In the genomic region with DNA sequence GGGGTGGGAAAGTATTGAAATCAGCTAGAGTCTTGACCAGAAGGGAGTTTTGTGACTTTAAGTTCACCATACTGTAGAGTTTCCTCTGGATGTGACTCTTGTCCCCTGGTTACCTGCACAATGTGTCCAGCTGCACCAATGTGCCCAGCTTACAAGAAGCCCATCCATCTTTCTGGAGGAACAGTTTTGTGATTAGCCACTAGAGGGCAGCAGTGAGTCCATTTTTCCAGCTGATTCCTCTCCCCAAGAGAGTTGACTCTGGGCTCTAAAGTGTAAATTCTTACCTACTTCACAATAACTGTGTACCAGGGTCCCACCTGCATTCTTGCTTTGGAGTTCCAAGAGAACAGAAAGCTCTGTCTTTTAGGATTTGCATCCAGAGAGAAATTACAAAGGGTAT, we compare ENCODE assay signal across 8 mouse cellular contexts.
DNase-seq lines count a peak whose midpoint lies in the region; ATAC-seq and TF ChIP-seq lines count a peak whose summit lies in the region.

No protein-coding gene starts in this region.

- TF ChIP-seq POLR2A in limb, embryonic 14.5 days (IDR thresholded peaks at IDR 0.05; ENCODE audit: borderline replicate concordance, extremely low read depth, insufficient read depth, insufficient read length): no peak

- H3K27ac ChIP-seq in neural tube, embryonic 15.5 days (replicated peaks): no peak overlapping the region
- no peak overlapping the region for H3K27ac ChIP-seq in limb, embryonic 14.5 days (replicated peaks; ENCODE audit: low read depth, low read length)

- H3K27me3 ChIP-seq in neural tube, embryonic 15.5 days (replicated peaks): no peaks in the 10 kb centered on the region; the same call in 1 of the 2 replicates
- H3K27me3 ChIP-seq in limb, embryonic 14.5 days (ENCODE audit: control insufficient read depth, insufficient read depth, low read length): no peaks in the 10 kb centered on the region

- peak; percentile 66 for DNase-seq in neural tube, embryonic 10.5 days (ENCODE audit: extremely low spot score, low spot score)
- DNase-seq in adrenal gland, postnatal 10 days: peak; percentile 64
- DNase-seq in cerebellum, postnatal 25 days: peak; percentile 60 to 76
- DNase-seq in kidney, adult 9 months: peak; percentile 61
- DNase-seq in limb, embryonic 14.5 days (ENCODE audit: low spot score): peak; percentile 54
- peak; percentile 36 for DNase-seq in right cerebral cortex, postnatal 25 days
- no peak for DNase-seq in spleen, postnatal 4 days (ENCODE audit: low spot score in 2 of 2)

- H3K4me2 ChIP-seq in neural tube, embryonic 15.5 days: no peak overlapping the region
- H3K4me2 ChIP-seq in limb, embryonic 14.5 days (replicated peaks; ENCODE audit: low read depth, low read length, severe bottlenecking): no peak overlapping the region

- ATAC-seq in neural tube, embryonic 15.5 days (ENCODE audit: low FRiP score): no peak
- ATAC-seq in limb, embryonic 14.5 days (ENCODE audit: low FRiP score, low read depth): no peak

- H3K9me3 ChIP-seq in neural tube, embryonic 15.5 days (replicated peaks): no peaks in the 10 kb centered on the region
- H3K9me3 ChIP-seq in limb, embryonic 14.5 days (ENCODE audit: control insufficient read depth, low read length): no peaks in the 10 kb centered on the region

- no peak overlapping the region for H3K9ac ChIP-seq in neural tube, embryonic 15.5 days (replicated peaks)
- no peak overlapping the region for H3K9ac ChIP-seq in limb, embryonic 14.5 days (ENCODE audit: low read depth, low read length, severe bottlenecking)

- no peak overlapping the region for H3K4me3 ChIP-seq in neural tube, embryonic 15.5 days (replicated peaks)
- H3K4me3 ChIP-seq in limb, embryonic 14.5 days (replicated peaks; ENCODE audit: low read length): no peak overlapping the region

- H3K36me3 ChIP-seq in neural tube, embryonic 15.5 days: no peaks in the 10 kb centered on the region
- no peaks in the 10 kb centered on the region for H3K36me3 ChIP-seq in limb, embryonic 14.5 days (ENCODE audit: control insufficient read depth, insufficient read depth, low read length)

- peaks cover 12% of the 10 kb centered on the region; the same call in 1 of the 2 replicates for H3K4me1 ChIP-seq in neural tube, embryonic 15.5 days
- H3K4me1 ChIP-seq in limb, embryonic 14.5 days (ENCODE audit: control insufficient read depth, insufficient read depth, low read length): peaks cover 14% of the 10 kb centered on the region

Comparison
In these comparisons a context has a peak if more than half of its experiments do, and no peak if none do; other contexts are left out.
1. DNase-seq: peak in neural tube, embryonic 10.5 days (single experiment), adrenal gland, postnatal 10 days (single experiment), cerebellum, postnatal 25 days (2 of 2), kidney, adult 9 months (single experiment), limb, embryonic 14.5 days (single experiment) and right cerebral cortex, postnatal 25 days (single experiment); none in spleen, postnatal 4 days (0 of 2).